Mouse (Mus musculus): ENCODE measurements around the gene Fbrsl1.

Gene Fbrsl1

DNA sequence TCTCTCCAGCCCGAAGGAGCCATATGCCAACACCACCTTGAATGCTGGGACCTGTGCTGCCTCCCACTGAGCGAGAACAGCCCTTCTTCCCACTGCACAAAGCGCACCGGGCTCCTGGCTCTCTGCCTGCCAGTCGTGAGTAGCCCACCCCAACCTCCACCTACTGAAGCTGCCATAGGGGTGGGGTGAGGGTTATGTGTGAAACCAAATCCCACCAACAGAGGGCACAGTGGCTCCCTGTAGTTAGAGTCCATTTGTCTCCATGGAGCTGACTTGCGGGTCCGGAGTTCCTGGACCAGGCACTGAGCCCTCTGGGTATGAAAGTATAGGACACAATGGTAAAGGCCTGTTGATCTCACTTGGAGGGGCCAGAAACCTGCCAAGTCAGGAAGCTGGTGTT, 93.6 kb downstream of the Fbrsl1 start:
- DNase-seq = no peak

GRCm38 (mm10) chr5:110347006-110347405, 101.3 kb downstream of the Fbrsl1 start:
- no peak for DNase-seq

GRCm38 (mm10) chr5:110345553-110345952, 102.8 kb downstream of the Fbrsl1 start:
- no peak for DNase-seq

GRCm38 (mm10) chr5:110344524-110344923, 103.8 kb downstream of the Fbrsl1 start, which contains the start of gene Lrcol1:
TSS of gene Lrcol1 (plus strand) at chr5:110344730.
- no peak for DNase-seq

- no peak for DNase-seq
These were observed 105.5 kb downstream of the Fbrsl1 start, which contains the start of gene P2rx2 for GRCm38 (mm10) chr5:110342648-110343284. TSS of gene P2rx2 (minus strand) at chr5:110343212.

DNA sequence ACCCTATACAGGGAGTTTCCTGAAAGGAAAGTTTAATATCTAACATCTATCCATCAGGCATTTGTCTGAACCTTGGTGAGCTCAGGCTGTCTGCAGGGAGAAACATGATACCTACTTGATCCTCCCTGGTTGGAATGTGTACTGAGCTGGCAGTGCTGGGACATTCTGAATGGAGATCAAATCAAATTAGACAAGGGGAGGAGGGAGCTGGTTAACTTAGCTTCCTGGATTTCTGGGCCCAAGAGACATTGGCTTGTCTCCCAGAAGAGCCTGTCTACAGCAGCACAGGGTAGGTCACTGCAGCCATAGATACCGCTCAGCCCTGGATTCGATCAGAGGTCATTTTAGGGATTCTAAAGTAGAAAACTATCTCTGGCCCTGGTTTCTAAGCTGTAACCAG, 109.5 kb downstream of the Fbrsl1 start:
- peak; percentile 90 for DNase-seq

DNA sequence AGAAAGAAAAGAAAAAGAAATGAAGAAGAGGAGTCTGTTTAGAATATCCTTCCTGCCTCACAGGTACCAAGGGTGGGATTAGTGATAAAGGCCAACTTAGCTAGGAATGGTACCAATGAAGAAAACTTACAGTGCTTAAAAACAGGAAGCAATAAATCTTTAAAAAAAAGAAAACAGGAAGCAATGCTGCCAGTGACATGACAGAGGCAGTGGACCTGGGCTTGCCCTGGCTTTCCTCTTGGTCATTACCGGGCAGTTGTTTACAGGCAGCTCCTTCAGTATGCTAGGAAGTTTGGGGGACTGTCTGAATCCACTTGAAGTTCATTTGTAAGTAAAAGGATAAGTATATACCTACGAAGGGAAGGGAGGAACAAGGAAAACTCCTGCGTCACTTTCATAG, 117.8 kb downstream of the Fbrsl1 start:
- no peak for DNase-seq

GRCm38 (mm10) chr5:110313127-110313526, 135.2 kb downstream of the Fbrsl1 start:
- no peak for DNase-seq

All from heart, adult 11 months (tissue).